Mouse (Mus musculus): Measurements from ENCODE around the gene Gm20517. TPM values are rescaled to one million over a fixed set of nuclear protein-coding genes. Genes with fewer than 3 reads are reported as not detected.

The Gm20517 gene
- polyA plus RNA-seq, 1 experiment from 2014 or later = 2.9 TPM

GRCm38 (mm10) chr17:47691650-47692049, 80.3 kb downstream of the Gm20517 start:
- Histone ChIP-seq H3K27me3 (ENCODE audit: control insufficient read depth, insufficient read depth, low read length) (no peaks in the 10 kb centered on the region), H3K9me3 (ENCODE audit: control insufficient read depth, low read length) (no peaks in the 10 kb centered on the region), H3K4me2 (ENCODE audit: low read depth, low read length) (no peak overlapping the region), H3K4me1 (ENCODE audit: control insufficient read depth, insufficient read depth, low read length) (peaks cover 16% of the 10 kb centered on the region), H3K9ac (replicated peaks; ENCODE audit: low read depth, low read length) (no peak overlapping the region), H3K27ac (ENCODE audit: low read depth, low read length) (no peak overlapping the region), H3K4me3 (ENCODE audit: low read depth, low read length) (no peak overlapping the region), H3K36me3 (ENCODE audit: control insufficient read depth, insufficient read depth, low read length) (no peaks in the 10 kb centered on the region)
- ATAC-seq (ENCODE audit: low read depth) = no peak
- WGBS = 92% methylated on average over 3 of the region's 3 CpGs

- H3K27ac ChIP-seq (ENCODE audit: low read depth, low read length) = no peak overlapping the region
- peaks cover 8% of the 10 kb centered on the region for H3K4me1 ChIP-seq (ENCODE audit: control insufficient read depth, insufficient read depth, low read length)
- H3K27me3 ChIP-seq (ENCODE audit: control insufficient read depth, insufficient read depth, low read length) = no peaks in the 10 kb centered on the region
- peak overlapping the region; percentile 61 for H3K4me3 ChIP-seq (ENCODE audit: low read depth, low read length)
- H3K9ac ChIP-seq (replicated peaks; ENCODE audit: low read depth, low read length) = peak overlapping the region; percentile 83
- no peaks in the 10 kb centered on the region for H3K36me3 ChIP-seq (ENCODE audit: control insufficient read depth, insufficient read depth, low read length)
- 28% methylated on average over 13 of the region's 13 CpGs for WGBS
- no peaks in the 10 kb centered on the region for H3K9me3 ChIP-seq (ENCODE audit: control insufficient read depth, low read length)
- no peak; the same call in 1 of the 2 replicates for ATAC-seq (ENCODE audit: low read depth)
- H3K4me2 ChIP-seq (ENCODE audit: low read depth, low read length) = peak overlapping the region; percentile 78
Observed at GRCm38 (mm10) chr17:47693671-47694441, 82.5 kb downstream of the Gm20517 start.

- no peak for ATAC-seq (ENCODE audit: low read depth)
- peak within 1 kb of the TSS; percentile 78 for H3K4me2 ChIP-seq (ENCODE audit: low read depth, low read length)
- H3K36me3 ChIP-seq (ENCODE audit: control insufficient read depth, insufficient read depth, low read length) = no peaks in the 10 kb centered on the region
- H3K9ac ChIP-seq (replicated peaks; ENCODE audit: low read depth, low read length) = peak within 1 kb of the TSS; percentile 83
- H3K27me3 ChIP-seq (ENCODE audit: control insufficient read depth, insufficient read depth, low read length) = no peaks in the 10 kb centered on the region
- peak within 1 kb of the TSS; percentile 61 for H3K4me3 ChIP-seq (ENCODE audit: low read depth, low read length)
- H3K4me1 ChIP-seq (ENCODE audit: control insufficient read depth, insufficient read depth, low read length) = peaks cover 8% of the 10 kb centered on the region
- H3K27ac ChIP-seq (ENCODE audit: low read depth, low read length) = peak within 1 kb of the TSS; percentile 69
- H3K9me3 ChIP-seq (ENCODE audit: control insufficient read depth, low read length) = no peaks in the 10 kb centered on the region
- WGBS = 0% methylated on average over 3 of the region's 3 CpGs
Observed at GRCm38 (mm10) chr17:47694442-47694502, 82.9 kb downstream of the Gm20517 start, which contains the start of gene Gm21981. TSS of gene Gm21981 (minus strand) at chr17:47694455.

- H3K36me3 ChIP-seq (ENCODE audit: control insufficient read depth, insufficient read depth, low read length) = no peaks in the 10 kb centered on the region
- H3K9me3 ChIP-seq (ENCODE audit: control insufficient read depth, low read length) = no peaks in the 10 kb centered on the region
- H3K4me3 ChIP-seq (ENCODE audit: low read depth, low read length) = peak within 1 kb of the TSS; percentile 61
- peaks cover 8% of the 10 kb centered on the region for H3K4me1 ChIP-seq (ENCODE audit: control insufficient read depth, insufficient read depth, low read length)
- H3K9ac ChIP-seq (replicated peaks; ENCODE audit: low read depth, low read length) = peak within 1 kb of the TSS; percentile 83
- under 1% methylated on average over 58 of the region's 82 CpGs for WGBS
- H3K27ac ChIP-seq (ENCODE audit: low read depth, low read length) = peak within 1 kb of the TSS; percentile 69
- peak within 1 kb of the TSS; percentile 78 for H3K4me2 ChIP-seq (ENCODE audit: low read depth, low read length)
- H3K27me3 ChIP-seq (ENCODE audit: control insufficient read depth, insufficient read depth, low read length) = no peaks in the 10 kb centered on the region
- ATAC-seq (ENCODE audit: low read depth) = peak; percentile 94
Observed at GRCm38 (mm10) chr17:47694503-47695336, 83.3 kb downstream of the Gm20517 start, which contains the start of gene Prickle4. TSS of gene Prickle4 (minus strand) at chr17:47694736.

GRCm38 (mm10) chr17:47695337-47695710, 83.9 kb downstream of the Gm20517 start:
- WGBS = 0% methylated on average over 13 of the region's 23 CpGs
- H3K4me3 ChIP-seq (ENCODE audit: low read depth, low read length) = peak overlapping the region; percentile 61
- H3K27me3 ChIP-seq (ENCODE audit: control insufficient read depth, insufficient read depth, low read length) = no peaks in the 10 kb centered on the region
- no peaks in the 10 kb centered on the region for H3K9me3 ChIP-seq (ENCODE audit: control insufficient read depth, low read length)
- H3K4me1 ChIP-seq (ENCODE audit: control insufficient read depth, insufficient read depth, low read length) = peaks cover 8% of the 10 kb centered on the region
- peak; percentile 28 for ATAC-seq (ENCODE audit: low read depth)
- H3K4me2 ChIP-seq (ENCODE audit: low read depth, low read length) = peak overlapping the region; percentile 78
- H3K9ac ChIP-seq (replicated peaks; ENCODE audit: low read depth, low read length) = peak overlapping the region; percentile 83
- no peaks in the 10 kb centered on the region for H3K36me3 ChIP-seq (ENCODE audit: control insufficient read depth, insufficient read depth, low read length)
- peak overlapping the region; percentile 69 for H3K27ac ChIP-seq (ENCODE audit: low read depth, low read length)

- no peak for ATAC-seq (ENCODE audit: low read depth)
- WGBS = 93% methylated on average over 10 of the region's 10 CpGs
Observed at GRCm38 (mm10) chr17:47698156-47698555, 86.8 kb downstream of the Gm20517 start.

GRCm38 (mm10) chr17:47699055-47699454, 87.7 kb downstream of the Gm20517 start:
- Histone ChIP-seq H3K27ac (ENCODE audit: low read depth, low read length) (no peak overlapping the region), H3K9me3 (ENCODE audit: control insufficient read depth, low read length) (no peaks in the 10 kb centered on the region), H3K4me3 (ENCODE audit: low read depth, low read length) (no peak overlapping the region), H3K4me1 (ENCODE audit: control insufficient read depth, insufficient read depth, low read length) (peaks cover 7% of the 10 kb centered on the region), H3K36me3 (ENCODE audit: control insufficient read depth, insufficient read depth, low read length) (peaks cover 9% of the 10 kb centered on the region; the same call in 1 of the 2 replicates), H3K27me3 (ENCODE audit: control insufficient read depth, insufficient read depth, low read length) (no peaks in the 10 kb centered on the region; the same call in 1 of the 2 replicates), H3K4me2 (ENCODE audit: low read depth, low read length) (no peak overlapping the region), H3K9ac (replicated peaks; ENCODE audit: low read depth, low read length) (no peak overlapping the region)
- ATAC-seq (ENCODE audit: low read depth) = no peak
- WGBS = 82% methylated on average over 2 of the region's 2 CpGs

More at GRCm38 (mm10) chr17:47698156-47698555, 86.8 kb downstream of the Gm20517 start:
- Histone ChIP-seq H3K4me2 (ENCODE audit: low read depth, low read length) (no peak overlapping the region), H3K9me3 (ENCODE audit: control insufficient read depth, low read length) (no peaks in the 10 kb centered on the region), H3K36me3 (ENCODE audit: control insufficient read depth, insufficient read depth, low read length) (peaks cover 6% of the 10 kb centered on the region; the same call in 1 of the 2 replicates), H3K9ac (replicated peaks; ENCODE audit: low read depth, low read length) (no peak overlapping the region), H3K27me3 (ENCODE audit: control insufficient read depth, insufficient read depth, low read length) (no peaks in the 10 kb centered on the region; the same call in 1 of the 2 replicates), H3K4me3 (ENCODE audit: low read depth, low read length) (no peak overlapping the region), H3K4me1 (ENCODE audit: control insufficient read depth, insufficient read depth, low read length) (peaks cover 8% of the 10 kb centered on the region), H3K27ac (ENCODE audit: low read depth, low read length) (no peak overlapping the region)

- no peak overlapping the region for H3K9ac ChIP-seq (replicated peaks; ENCODE audit: low read depth, low read length)
- 69% methylated on average over 9 of the region's 9 CpGs for WGBS
Observed at GRCm38 (mm10) chr17:47701793-47702192, 90.4 kb downstream of the Gm20517 start.

More at GRCm38 (mm10) chr17:47701793-47702192, 90.4 kb downstream of the Gm20517 start:
- Histone ChIP-seq H3K4me1 (ENCODE audit: control insufficient read depth, insufficient read depth, low read length) (no peaks in the 10 kb centered on the region), H3K27ac (ENCODE audit: low read depth, low read length) (no peak overlapping the region), H3K4me3 (ENCODE audit: low read depth, low read length) (no peak overlapping the region), H3K9me3 (ENCODE audit: control insufficient read depth, low read length) (no peaks in the 10 kb centered on the region), H3K27me3 (ENCODE audit: control insufficient read depth, insufficient read depth, low read length) (no peaks in the 10 kb centered on the region; the same call in 1 of the 2 replicates), H3K36me3 (ENCODE audit: control insufficient read depth, insufficient read depth, low read length) (peaks cover 9% of the 10 kb centered on the region; the same call in 1 of the 2 replicates), H3K4me2 (ENCODE audit: low read depth, low read length) (no peak overlapping the region)
- ATAC-seq (ENCODE audit: low read depth) = no peak
